8 mouse cellular contexts compared by ENCODE assay signal in genomic region chr16:90385326-90385687, GRCm38 (mm10). TPM values are rescaled to one million over a fixed set of nuclear protein-coding genes. Genes with fewer than 3 reads are reported as not detected.
DNase-seq lines count a peak whose midpoint lies in the region; ATAC-seq and TF ChIP-seq lines count a peak whose summit lies in the region.

No protein-coding gene starts in this region.

- H3K36me3 ChIP-seq in thymus, adult 2 months (ENCODE audit: control insufficient read depth, insufficient read depth, low read length), result no peaks in the 10 kb centered on the region
- no peaks in the 10 kb centered on the region for H3K36me3 ChIP-seq in liver, embryonic 14.5 days (replicated peaks; ENCODE audit: control insufficient read depth, insufficient read depth, low read depth)

- intact Hi-C loops in gastrocnemius, adult 2 months (cut with DNase I), result loop anchor here (10.0 kb wide), 1 partner anchor 239 kb away; no protein-coding TSS in a partner anchor

- peaks cover 18% of the 10 kb centered on the region for H3K27me3 ChIP-seq in thymus, adult 2 months (ENCODE audit: control insufficient read depth, insufficient read depth, low read length)
- peaks cover 42% of the 10 kb centered on the region for H3K27me3 ChIP-seq in liver, embryonic 14.5 days (ENCODE audit: control insufficient read depth, insufficient read depth, low read length)

- no peak overlapping the region for H3K9ac ChIP-seq in liver, embryonic 14.5 days (replicated peaks)

- TF ChIP-seq CTCF in gastrocnemius, adult 2 months (IDR thresholded peaks at IDR 0.05), result no peak
- no peak for TF ChIP-seq CTCF in thymus, adult 2 months (IDR thresholded peaks at IDR 0.05; ENCODE audit: borderline replicate concordance, control insufficient read depth, extremely low read depth, insufficient read depth, low read length, poor library complexity)
- TF ChIP-seq CTCF in liver, embryonic 14.5 days (IDR thresholded peaks at IDR 0.05; ENCODE audit: low read depth), result no peak

- no peaks in the 10 kb centered on the region; the same call in 1 of the 2 replicates for H3K9me3 ChIP-seq in liver, embryonic 14.5 days (ENCODE audit: control insufficient read depth, low read length)

- H3K27ac ChIP-seq in gastrocnemius, adult 2 months, result peak overlapping the region; percentile 59
- H3K27ac ChIP-seq in thymus, adult 2 months (ENCODE audit: control insufficient read depth, insufficient read depth, low read length), result no peak overlapping the region
- H3K27ac ChIP-seq in liver, embryonic 14.5 days, result no peak overlapping the region

- no peak for ATAC-seq in liver, embryonic 14.5 days (ENCODE audit: insufficient read depth)

- no peak for TF ChIP-seq EP300 in liver, embryonic 14.5 days (IDR thresholded peaks at IDR 0.05; ENCODE audit: low read depth)

- H3K4me2 ChIP-seq in liver, embryonic 14.5 days (ENCODE audit: low read depth), result peak overlapping the region; percentile 54

- TF ChIP-seq POLR2A in thymus, adult 2 months (IDR thresholded peaks at IDR 0.05; ENCODE audit: control insufficient read depth, extremely low read depth, insufficient read depth, low read length, poor library complexity), result no peak

- WGBS in thymus, adult 2 months, result 4% methylated on average over 16 of the region's 16 CpGs
- WGBS in liver, embryonic 14.5 days (ENCODE audit: insufficient replicate concordance), result 2% methylated on average over 16 of the region's 16 CpGs

- DNase-seq in gastrocnemius, adult 2 months, result no peak
- no peak for DNase-seq in gastrocnemius, adult 8-10 months (ENCODE audit: low spot score in 2 of 2)
- DNase-seq in thymus, adult 2 months, result no peak
- DNase-seq in thymus, postnatal 25 days, result no peak
- DNase-seq in liver, embryonic 14.5 days (ENCODE audit: low read depth in 3 of 3, low spot score in 3 of 3), result no peak
- no peak for DNase-seq in MN1 (ENCODE audit: low spot score)
- no peak for DNase-seq in spleen, postnatal 14 days (ENCODE audit: low spot score in 2 of 2)
- DNase-seq in right cerebral cortex, postnatal 36 days (ENCODE audit: low spot score in 2 of 2), result no peak

- peak overlapping the region; percentile 87 for H3K4me3 ChIP-seq in gastrocnemius, adult 2 months
- peak overlapping the region; percentile 39 for H3K4me3 ChIP-seq in thymus, adult 2 months (ENCODE audit: control insufficient read depth, insufficient read depth, low read length)
- H3K4me3 ChIP-seq in liver, embryonic 14.5 days (ENCODE audit: insufficient read depth in 1 of 2, low read depth in 2 of 2, low read length in 2 of 2), result peak overlapping the region; percentile 43 to 53

- H3K4me1 ChIP-seq in thymus, adult 2 months (replicated peaks; ENCODE audit: control insufficient read depth, insufficient read depth, low read length), result peaks cover 5% of the 10 kb centered on the region
- H3K4me1 ChIP-seq in liver, embryonic 14.5 days (replicated peaks; ENCODE audit: control insufficient read depth in 2 of 2, insufficient read depth in 2 of 2, low read length in 1 of 2), result peaks cover 0 to 5% of the 10 kb centered on the region in 2 experiments; a peak in 3 of 4 replicates

RNA-seq across cellular contexts. Expression of gene Hunk, which starts 0.5 kb away (rescaled TPM):
- total RNA-seq in gastrocnemius, adult 2 months (2021), result under 1 TPM; 0.46 to 0.53 TPM
- under 1 TPM; 0.16 to 0.34 (median 0.22) TPM for total RNA-seq in gastrocnemius, adult 8-10 months (2022)
- polyA plus RNA-seq in thymus, adult 2 months (2012; rRNA removed), result 2.7 and 2.9 TPM in 2 replicates
- polyA plus RNA-seq in liver, embryonic 14.5 days (2012; rRNA removed), result 0.79 and 0.88 TPM in 2 replicates
- 0.75 and 0.80 TPM in 2 replicates for polyA plus RNA-seq in liver, embryonic 14.5 days (2014; fragmentation: Nextera tagmentation; extraction: Ambion mirVana)
